Mouse (Mus musculus): Measurements from ENCODE around the gene Ntn5.
"Not testable (repeated sequence)": the region's sequence is repeated elsewhere in the genome, so short reads cannot be mapped to it uniquely, and the experiment has no call there.

Gene Ntn5

DNA sequence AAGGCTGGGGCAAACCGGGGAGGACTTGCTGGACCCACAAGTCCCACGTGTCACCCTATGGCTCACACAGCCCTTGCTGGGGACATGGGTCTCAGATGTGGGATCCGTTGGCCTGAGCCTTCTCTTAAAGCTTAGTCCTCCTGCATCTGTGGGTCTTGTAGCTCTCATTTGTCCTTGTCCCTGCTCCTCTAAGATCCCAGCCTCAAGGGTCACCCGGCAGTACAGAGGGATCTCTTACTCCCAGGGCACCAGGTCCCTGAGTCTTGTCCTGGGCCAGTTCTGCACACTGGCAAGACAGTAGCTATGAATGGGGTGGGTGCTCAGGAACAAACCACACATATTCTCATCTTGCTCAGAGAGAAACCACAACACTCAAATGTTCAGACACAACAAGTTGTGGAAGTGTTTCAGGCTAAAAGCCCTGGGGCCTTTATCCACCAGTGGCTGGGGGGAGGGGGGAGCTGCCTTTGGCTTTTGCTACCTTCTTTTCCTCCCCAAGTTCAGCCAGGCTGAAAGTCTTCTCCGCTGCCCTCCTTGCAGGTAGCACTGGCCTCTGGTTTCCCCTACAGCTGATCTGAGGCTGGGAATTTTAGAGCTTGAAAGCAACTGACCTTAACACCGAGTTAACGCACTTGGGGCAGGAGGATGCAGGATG is at the start of gene Ntn5:
Gene Ntn5, plus strand, starts transcription at position 627 of the 655 bp plus-strand sequence.
- no peak for DNase-seq

DNA sequence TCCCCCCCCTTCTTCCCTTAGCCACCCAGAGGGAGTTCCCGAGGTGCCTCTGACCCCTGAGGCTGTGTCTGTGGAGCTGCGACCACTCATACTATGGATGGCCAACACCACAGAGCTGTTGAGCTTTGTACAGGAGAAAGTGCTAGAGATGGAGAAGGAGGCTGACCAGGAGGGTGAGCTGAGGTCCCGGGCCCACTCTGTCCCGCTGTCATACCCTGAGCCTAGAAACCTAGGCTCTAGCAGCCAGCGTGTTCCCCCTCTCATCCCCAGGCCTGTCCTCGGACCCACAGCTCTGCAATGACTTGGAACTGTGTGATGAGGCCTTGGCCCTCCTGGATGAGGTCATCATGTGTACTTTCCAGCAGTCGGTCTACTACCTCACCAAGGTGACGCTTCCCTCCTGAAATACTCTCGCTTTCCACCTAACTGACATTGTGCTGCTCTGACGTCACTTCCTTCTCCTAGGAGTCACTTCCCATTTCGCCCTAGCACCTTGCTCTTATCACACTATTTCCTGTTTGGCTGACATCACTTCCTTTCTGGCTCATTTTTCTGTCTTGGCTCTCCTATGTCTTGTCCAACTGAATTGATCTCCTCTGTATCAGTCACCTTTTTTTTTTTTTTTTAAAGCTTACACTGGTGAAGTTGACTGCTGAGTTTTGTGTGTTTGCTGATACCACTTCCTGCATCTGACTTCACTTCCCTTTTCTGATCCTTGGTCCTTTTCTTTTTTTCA is 48.7 kb upstream of the Ntn5 start:
- DNase-seq: peak; percentile 34 to 70

DNA sequence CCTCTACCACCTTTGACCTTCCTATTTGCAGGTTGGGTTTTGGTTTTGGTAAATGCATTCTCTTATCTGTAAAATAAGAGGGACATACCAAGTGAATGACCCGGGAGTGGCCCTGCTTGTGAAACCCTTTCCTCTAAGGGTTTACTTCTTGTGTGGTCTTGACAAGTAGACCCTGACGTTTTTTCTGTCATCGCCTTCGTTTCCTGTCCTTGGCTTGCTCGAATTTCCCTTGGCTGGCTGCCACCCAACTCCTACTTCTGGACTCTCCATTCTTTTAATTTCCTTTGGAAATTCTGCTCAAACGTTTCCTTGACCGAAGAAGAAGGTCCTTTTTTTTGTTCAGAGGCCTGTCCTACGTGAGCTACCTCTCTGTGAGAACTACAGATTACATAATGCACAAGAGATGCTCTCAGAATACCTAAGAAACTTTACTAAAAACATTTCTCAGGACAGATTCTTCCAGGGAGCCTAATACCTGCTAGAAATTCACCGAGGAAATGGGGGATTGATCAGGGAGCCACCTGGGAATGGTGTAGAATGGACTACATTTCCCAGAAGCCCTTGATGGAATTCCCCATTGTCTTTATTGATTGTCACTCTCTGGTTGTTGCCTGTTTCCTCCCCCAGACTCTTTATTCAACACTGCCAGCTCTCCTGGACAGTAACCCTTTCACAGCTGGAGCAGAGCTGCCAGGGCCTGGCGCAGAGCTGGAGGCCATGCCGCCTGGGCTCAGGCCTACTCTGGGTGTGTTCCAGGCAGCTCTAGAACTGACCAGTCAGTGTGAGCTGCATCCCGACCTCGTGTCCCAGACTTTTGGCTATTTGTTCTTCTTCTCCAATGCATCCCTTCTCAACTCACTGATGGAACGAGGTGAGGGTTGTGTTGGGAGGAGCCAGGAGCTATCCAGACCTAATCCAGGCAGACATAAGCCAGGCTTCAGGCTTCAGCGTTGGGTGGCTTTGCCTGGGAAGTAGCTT is 47.8 kb upstream of the Ntn5 start:
- peak; percentile 36 to 62 for DNase-seq

DNA sequence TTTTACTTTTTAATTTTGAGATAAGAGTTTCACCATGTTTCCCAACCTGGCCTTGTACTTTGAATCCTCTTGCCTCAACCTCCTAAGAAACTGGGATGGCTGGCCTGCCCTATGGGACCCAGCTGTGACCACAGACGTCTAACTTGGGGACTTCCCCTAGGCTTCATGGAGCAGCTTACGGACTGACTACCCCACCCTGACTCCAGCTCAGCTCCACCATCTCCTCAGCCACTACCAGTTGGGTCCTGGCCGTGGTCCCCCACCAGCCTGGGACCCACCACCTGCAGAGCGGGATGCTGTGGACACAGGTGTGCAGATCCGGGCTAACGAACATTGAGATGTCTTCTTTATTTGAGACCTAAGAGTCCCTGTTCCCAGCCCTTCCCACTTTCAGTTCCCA is 46.1 kb upstream of the Ntn5 start:
- DNase-seq: no peak

DNA sequence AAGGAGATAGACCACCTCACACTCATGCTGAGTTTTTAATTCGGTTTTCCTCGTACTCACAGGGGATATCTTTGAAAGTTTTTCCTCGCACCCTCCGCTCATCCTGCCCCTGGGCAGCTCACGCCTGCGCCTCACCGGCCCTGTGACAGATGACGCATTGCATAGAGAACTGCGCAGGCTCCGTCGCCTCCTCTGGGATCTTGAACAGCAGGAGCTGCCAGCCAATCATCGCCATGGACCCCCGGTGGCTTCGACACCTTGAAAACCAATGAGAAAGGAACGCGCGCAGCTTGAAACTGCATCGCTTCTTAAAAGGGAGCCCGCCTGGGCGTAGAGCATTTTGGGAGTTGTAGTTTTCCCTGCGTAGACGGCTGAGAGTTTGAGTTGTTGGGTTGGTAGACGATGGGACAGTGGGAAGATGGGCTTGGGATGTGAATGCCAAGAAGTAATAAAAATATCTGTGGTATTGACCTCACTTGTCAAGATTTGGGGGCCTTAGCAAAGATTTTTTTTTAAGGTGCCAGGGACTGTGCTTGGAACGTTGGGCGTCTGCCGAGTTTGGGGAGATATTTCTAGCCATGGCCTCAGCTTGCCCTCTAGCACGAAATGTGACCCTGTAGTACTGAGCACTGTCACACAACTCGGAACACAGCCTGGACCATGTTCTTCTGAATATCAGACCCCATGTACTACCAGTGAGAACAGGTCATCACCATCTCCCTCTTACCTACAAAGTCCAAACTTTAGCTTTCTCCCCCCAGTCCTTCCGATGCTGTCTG is 45.0 kb upstream of the Ntn5 start:
- peak; percentile 91 to 93 for DNase-seq

DNA sequence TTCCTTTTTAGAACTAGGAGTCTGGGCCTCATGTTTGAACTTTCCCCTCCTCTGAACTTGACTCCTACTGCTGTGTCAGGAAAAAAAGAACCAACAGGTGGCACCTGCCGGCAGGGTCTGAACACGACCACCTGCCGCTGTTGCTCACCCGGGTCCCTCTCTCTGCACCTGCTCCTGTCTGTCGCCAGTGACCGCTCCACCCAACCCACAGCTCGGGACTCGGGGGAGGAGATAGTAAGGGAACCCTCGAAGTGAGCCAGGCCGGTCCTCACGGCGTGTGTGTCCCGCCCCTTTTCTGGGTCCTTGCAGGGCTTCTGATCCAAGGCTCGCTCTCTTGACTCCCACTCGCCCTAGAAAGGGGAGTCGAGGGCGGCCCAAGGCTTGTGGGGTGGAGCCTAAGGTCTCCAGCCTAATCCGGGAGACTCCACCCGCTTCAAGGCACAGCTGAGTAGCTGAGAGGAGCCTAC is 44.2 kb upstream of the Ntn5 start, which contains the start of gene Mamstr:
Gene Mamstr, plus strand, starts transcription at position 417 of the 467 bp plus-strand sequence.
- no peak for DNase-seq

DNA sequence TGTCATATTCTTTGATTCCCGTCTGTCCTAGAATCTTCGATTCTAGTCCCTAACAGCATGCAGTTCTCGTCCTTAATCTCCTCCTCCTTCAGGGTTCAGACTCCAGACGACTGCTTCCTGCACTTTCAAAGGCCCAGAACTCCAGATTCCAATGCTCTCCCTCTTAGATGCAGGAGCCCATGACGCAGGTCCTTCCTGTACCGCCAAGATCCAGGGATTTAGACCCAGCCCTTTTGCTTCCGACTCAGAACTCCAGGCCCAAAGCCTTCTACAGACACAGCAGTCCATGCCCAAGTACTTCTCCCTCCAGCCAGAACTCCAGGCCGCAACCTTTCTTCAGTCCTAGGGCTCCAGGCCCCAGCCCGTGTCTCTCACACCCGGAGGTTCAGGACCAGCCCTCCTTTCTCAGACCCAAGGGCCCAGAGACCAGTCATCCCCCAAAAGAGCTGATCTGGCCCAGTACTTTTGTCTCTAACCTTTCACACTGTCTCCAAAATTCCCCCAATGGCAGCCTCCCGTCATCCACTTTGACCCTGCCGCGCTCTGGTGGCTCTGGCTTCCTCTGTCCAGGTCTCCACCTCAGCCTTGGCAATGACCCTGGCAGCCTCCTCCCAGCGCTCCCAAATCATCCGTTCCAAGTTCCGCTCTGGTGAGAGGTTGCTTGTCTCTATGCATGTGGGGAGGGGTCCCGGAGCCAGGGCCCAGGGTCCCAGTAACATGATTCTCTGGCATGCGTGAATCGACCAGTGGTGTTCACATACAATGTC is 43.4 kb upstream of the Ntn5 start:
- DNase-seq: no peak

DNA sequence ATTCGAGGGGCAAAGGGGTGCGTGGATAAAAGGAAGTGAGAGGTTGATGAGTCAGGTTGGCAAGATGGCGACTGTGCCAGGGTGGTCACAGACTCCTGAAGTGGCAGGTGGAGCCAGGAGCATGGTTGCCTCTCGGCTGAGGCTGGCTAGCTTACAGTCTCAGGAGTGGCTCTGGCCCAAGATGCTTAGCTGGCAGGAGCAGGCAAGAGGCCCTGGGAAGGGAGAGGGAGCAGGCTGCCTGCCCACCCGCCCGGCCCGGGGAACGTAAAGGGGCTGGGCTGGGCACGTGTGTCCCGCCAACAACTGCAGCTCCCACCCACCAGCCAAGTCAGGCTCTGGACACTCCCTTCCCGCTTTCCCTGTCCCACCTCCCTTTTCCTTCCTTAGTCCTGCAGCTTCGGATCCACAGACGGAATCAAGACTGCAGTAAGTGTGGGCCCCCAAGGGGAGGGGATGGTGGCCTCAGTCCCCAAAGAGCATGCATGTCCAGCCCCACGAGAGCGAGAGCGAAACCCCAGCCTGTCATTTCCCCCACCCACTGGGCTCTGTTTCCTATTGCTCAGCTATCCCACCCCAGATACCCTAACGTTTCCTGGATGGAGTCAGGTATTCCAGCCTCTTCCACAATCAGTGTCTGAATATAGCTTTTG is 42.3 kb upstream of the Ntn5 start:
- peak; percentile 37 to 58 for DNase-seq

DNA sequence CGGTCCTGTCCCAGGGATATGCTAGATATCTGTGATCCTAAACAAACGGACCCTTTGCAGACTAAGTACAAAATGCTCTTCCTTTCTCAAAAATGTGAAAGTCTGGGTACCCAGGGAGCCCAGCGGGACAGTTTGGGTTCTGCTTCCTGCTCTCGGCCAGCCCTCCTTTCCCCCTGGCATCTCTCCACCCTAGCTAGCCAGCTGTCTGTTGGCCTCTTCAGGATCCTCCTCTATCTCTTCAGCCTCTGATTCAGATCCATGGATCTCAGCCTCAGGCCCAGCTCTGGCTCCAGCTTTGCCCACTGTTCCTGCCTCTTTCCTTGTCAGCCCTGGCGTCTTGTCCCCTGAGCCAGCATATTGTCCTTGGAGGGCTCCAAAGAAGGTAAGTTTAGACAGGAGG is 41.7 kb upstream of the Ntn5 start:
- no peak for DNase-seq

DNA sequence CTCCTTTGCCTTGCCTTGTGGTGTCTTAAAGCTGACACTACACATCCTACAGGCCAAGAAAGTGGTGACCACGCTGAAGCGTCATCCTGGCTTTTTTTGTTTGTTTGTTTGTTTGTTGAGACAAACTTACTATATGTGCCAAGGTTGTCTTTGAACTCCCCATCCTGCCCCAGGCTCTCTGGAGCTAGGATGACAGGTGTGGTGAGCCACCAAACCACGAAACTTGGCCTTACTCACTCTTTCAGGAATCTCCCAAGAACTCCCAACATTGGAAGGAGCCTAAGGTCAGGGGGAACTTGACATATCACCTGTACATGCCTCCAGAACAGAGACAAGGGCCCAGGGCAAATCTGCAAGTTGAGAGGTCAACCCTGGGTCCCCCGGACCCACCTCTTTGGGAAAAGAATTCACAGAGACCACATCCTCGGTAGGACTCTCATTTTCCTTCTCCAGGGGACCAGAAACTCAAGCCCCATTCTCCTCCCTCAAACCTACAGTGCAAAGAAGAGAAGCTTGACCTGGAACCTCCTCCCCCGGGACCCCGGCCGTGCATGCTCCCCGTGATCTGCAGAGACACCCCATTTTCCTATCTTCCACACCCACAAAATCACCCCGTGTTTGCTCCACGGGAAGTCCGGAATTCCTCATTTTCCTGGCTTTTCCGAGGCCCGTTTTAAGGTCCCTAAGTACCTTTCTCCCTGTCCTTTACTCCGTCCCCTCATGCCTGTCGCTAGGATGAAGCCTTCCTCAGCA is 41.1 kb upstream of the Ntn5 start:
- no peak for DNase-seq

DNA sequence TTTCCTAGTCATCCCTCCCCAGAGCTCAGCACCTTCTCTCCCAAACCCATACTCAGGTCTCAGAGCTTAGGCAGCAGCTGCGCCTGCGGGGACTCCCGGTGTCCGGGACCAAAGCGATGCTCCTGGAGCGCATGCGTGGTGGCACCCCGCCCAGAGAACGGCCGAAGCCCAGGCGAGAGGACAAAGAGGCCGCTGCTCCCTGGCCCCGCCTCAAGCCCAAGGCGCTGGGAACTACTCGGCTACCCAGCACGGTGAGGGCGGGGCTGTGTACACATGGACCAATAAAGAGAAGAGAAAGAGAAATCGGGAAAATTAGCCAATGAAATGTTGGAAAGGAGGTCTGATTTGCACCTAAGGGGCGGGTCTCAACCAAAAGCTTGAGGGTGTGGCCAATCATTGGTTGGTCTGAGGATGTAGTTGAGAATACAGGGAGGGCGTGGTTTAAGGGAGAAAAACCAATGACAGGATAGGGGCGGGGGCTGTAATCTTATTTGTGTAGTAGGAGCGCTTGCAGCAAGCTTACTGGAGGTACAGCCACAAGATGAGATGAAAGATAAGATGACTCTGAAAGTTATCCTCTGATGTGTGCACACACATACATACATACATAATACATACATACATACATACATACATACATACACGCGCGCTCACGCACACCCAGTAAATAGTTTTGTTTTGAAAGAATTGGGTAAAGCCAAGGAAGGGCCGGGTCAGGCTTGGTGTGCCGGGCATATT is 40.2 kb upstream of the Ntn5 start:
- DNase-seq: peak; percentile 86 to 91

DNA sequence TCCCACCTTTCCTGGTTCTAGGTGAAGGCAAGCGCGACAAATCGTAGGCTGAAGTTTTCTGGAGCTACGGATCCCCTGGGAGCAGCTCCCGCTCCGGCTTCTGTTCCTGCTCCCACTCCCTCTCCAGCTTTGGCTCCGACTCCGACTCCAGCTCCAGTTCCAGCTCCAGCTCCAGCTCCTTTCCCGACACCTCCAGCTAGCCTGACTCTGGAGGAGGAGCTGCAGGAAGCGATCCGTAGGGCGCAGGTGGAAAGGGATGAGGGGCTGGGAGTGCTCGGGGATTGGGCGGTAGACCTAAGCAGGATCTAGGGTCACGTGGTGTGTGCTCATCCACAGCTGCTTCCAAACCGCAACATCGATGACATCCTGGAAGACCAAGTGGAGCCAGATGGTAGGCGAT is 39.6 kb upstream of the Ntn5 start:
- DNase-seq: no peak

DNA sequence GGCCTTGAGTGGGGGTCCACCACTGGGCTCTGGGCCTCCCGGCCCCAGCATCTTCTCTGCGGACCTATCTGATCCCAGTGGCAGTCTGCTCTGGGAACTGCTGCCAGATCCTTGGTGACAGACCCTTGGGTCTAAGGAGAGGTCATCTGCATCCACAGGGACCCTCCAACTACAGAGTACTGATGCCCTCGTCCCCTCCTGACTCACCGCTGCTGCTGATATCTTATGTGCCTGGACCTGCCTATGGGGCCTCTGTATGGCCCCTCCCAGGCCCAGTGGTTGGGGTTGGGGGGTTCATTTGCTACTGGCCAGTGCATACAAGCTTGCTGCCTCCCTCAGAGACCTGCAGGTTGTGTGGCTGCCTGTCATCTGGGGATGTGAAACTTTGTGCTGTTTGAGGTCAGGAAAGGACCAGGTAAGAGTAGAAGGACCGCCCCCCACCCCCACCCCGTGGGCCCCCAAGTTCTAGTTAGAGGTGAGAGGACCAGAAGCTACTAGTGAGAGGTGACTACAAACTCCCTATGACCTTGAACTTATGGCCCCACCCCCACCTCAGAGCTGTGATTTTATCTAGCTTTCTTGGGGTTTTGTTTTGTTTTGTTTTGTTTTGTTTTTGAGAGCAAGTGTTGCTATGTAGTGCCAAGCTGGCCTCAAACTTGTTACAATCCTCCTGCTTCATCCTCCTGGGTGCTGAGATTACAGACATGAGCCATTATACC is 38.8 kb upstream of the Ntn5 start:
- no peak for DNase-seq

DNA sequence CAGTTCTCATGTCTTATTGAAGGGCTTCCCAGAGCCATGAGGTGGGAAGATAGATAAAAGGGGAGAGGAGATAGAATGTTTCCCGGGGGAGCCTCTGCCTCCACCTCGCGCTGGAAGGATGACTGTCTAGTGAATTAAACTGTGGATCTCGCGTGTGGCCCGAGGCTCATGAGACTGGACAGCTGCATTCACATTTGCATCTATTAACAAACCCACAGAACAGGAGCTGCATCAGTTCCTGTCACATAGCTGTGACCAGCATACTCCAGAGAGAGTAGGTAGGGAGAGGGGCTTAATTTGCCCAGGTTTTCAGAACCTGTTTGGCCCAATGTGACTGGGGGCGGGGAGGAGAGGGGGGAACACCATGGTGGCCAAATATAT is 38.2 kb upstream of the Ntn5 start:
- DNase-seq: no peak

DNA sequence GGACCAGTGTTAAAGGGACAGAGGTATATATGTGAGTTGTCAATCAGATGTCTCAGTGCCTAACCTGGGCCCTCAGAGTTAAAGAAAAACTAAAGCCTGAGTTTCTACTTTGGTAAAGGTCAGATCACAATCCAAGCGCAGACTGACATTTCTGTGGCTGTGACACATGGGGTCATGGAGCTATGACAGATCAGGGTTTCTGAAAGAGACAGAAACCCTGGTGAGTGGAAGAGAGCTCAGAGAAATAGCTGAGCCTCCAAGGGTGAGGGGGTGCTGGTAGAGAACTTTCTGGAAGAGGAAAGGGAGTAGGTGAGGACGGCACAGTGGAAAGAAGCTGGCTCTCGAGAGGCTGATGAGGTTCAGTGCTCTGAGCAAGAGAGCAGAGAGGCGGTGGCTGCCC is 37.2 kb upstream of the Ntn5 start:
- no peak for DNase-seq

DNA sequence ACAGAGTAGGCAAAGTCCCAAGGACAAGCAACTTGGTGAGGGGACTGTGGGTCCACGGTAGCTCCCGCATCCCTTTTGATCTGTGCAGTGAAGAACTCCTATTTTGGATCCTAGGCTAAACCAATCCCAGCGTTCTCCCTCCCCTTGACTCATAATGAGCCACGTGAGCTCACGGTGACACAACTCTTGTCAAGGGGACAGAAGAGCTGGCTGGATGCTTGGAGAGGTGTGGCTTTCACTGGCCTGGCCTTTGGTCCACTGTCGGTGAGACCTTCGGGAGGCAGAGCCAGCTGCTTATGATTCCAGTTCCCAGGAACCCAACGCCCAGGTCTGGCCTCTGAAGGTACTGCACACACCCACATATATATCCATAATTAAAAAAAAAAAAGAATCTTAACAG is 34.5 kb upstream of the Ntn5 start:
- DNase-seq: no peak

DNA sequence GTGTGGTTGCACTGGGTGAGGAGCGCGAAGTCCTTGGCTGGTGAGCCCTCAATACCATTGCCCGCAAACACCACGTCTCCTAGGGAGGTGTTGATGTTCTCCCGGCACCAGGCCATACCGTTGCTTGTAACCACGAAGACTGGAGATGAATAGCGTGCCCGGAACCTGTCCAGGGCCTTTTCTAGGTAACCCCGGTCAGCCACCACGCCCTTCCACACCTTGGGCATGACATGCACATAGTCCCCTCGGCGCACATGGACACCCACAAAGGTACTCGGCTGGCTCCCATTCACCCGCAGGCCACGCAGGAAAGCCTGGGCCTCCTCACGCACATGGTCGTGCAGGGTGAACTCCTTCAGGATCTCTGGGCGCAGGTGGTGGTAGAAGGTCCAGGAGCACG is 33.3 kb upstream of the Ntn5 start:
- not testable (repeated sequence) for DNase-seq

DNA sequence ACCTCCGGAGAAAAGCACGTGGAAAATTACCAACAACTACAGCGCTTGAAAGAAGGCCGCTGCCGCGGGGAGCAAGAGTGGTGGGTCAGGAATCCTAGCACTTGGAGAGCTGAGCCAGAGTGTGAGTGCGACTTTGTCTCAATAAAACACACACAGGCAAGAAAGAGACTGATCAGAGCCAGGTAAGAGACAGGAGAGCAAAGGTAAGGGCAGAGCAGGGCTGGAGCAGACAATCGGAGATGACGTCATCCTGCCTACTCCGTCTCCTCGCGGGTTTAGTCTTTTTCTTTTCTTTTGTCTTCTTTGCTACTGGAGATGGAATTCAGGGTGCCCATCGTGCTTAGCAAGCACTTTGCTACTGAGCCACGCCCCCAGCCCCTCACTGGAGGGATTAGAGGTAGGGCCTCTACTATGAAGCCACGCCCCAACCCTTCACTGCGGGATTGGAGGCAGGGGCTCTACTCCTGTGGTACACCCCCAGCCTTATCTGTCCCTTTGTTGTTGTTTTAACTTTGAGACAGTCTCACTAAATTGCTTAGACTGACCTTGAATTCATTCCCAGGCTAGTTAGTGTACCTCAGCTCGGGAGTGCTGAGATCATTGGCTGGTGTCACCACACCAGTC is 29.3 kb upstream of the Ntn5 start:
- no peak for DNase-seq

Measured in lung, adult 18-20 months (tissue).